Mouse (Mus musculus) forebrain, embryonic 11.5 days (tissue): ENCODE measurements around the gene Hydin. TPM values are rescaled to one million over a fixed set of nuclear protein-coding genes. Genes with fewer than 3 reads are reported as not detected.

ENCODE experiments used
- ATAC-seq: fragments of 200-750 bp; cut with Nextera tagmentation; replicated peaks from 2 replicates; pipeline ENCODE4 v1.8.0; 2017; ENCODE audit warnings: moderate TSS enrichment; ENCODE audit not compliant: low FRiP score
- DNase-seq: peaks from one replicate; pipeline ENCODE4 v3.0.0-alpha.2; 2017; ENCODE audit warnings: low spot score
- H3K27ac ChIP-seq: fragments of 300-500 bp; sonication (generic); 2 replicates; pipeline ENCODE4 v1.5.1; 2014; ENCODE audit warnings: low read depth, low read length
- H3K27me3 ChIP-seq: fragments of 300-500 bp; sonication (generic); 2 replicates; pipeline ENCODE4 v1.6.1; 2014; ENCODE audit warnings: mild to moderate bottlenecking, low read length, mixed read lengths; ENCODE audit not compliant: control insufficient read depth, insufficient read depth
- H3K36me3 ChIP-seq: fragments of 300-500 bp; sonication (generic); 2 replicates; pipeline ENCODE4 v1.6.1; 2014; ENCODE audit warnings: mild to moderate bottlenecking, low read length, moderate library complexity, mixed read lengths; ENCODE audit not compliant: control insufficient read depth, insufficient read depth
- H3K4me1 ChIP-seq: fragments of 300-500 bp; sonication (generic); replicated peaks from 2 replicates; pipeline ENCODE4 v1.6.1; 2014; ENCODE audit warnings: low read length, mixed read lengths; ENCODE audit not compliant: control insufficient read depth, insufficient read depth
- H3K4me2 ChIP-seq: fragments of 300-500 bp; sonication (generic); 2 replicates; pipeline ENCODE4 v1.6.1; 2014; ENCODE audit warnings: low read depth, mild to moderate bottlenecking, low read length, moderate library complexity, mixed read lengths; ENCODE audit not compliant: severe bottlenecking
- H3K4me3 ChIP-seq: fragments of 300-500 bp; sonication (generic); 2 replicates; pipeline ENCODE4 v1.5.1; 2014; ENCODE audit warnings: low read depth, low read length
- H3K9ac ChIP-seq: fragments of 300-500 bp; sonication (generic); 2 replicates; pipeline ENCODE4 v1.6.1; 2014; ENCODE audit warnings: low read length
- H3K9me3 ChIP-seq: fragments of 300-500 bp; sonication (generic); 2 replicates; pipeline ENCODE4 v1.6.1; 2016; ENCODE audit warnings: low read length, mixed read lengths; ENCODE audit not compliant: control insufficient read depth
- WGBS: fragments of 180-500 bp; shearing (Covaris S2); extraction: QIAGEN DNeasy Blood & Tissue Kit; methylation state at CpG from one replicate; pipeline ENCODE4 v1.1.7; 2014; 5-methylcytosine and 5-hydroxymethylcytosine counted together
- microRNA-seq: library from miRNA; unstranded; fragments of <30 nt; microRNA quantifications from one replicate; pipeline ENCODE4, GENCODE M21; 2016; ENCODE audit not compliant: insufficient number of aligned reads
- polyA plus RNA-seq: library from polyadenylated mRNA; unstranded; fragments of >200 nt; fragmentation: Nextera tagmentation; extraction: Ambion mirVana; gene quantifications from 2 replicates; pipeline ENCODE4 v1.2.1, GENCODE M21; 2014

Gene Hydin
- polyA plus RNA-seq, 1 experiment from 2014 or later: 0.15 TPM

GRCm38 (mm10) chr8:110654075-110655060, 387.6 kb downstream of the Hydin start:
- Histone ChIP-seq H3K27ac (no peak overlapping the region), H3K4me1 (no peaks in the 10 kb centered on the region), H3K27me3 (no peaks in the 10 kb centered on the region), H3K9me3 (no peaks in the 10 kb centered on the region), H3K4me2 (no peak overlapping the region), H3K9ac (no peak overlapping the region), H3K4me3 (no peak overlapping the region), H3K36me3 (no peaks in the 10 kb centered on the region; the same call in 1 of the 2 replicates)
- WGBS: 54% methylated on average over 9 of the region's 9 CpGs
- ATAC-seq (no peak), DNase-seq (no peak)

- H3K9ac ChIP-seq: no peak overlapping the region
- no peaks in the 10 kb centered on the region for H3K4me1 ChIP-seq
- DNase-seq: no peak
- H3K9me3 ChIP-seq: no peaks in the 10 kb centered on the region
- no peak overlapping the region for H3K4me2 ChIP-seq
- H3K27ac ChIP-seq: no peak overlapping the region
- H3K36me3 ChIP-seq: no peaks in the 10 kb centered on the region
- no peak for ATAC-seq
- no peak overlapping the region for H3K4me3 ChIP-seq
- no peaks in the 10 kb centered on the region for H3K27me3 ChIP-seq
- WGBS: 98% methylated on average over 1 of the region's 1 CpGs
These were observed 389.1 kb downstream of the Hydin start for GRCm38 (mm10) chr8:110655827-110656226.

GRCm38 (mm10) chr8:110657661-110658060, 390.9 kb downstream of the Hydin start:
- no peak for DNase-seq

More at GRCm38 (mm10) chr8:110657661-110658060, 390.9 kb downstream of the Hydin start:
- WGBS: 100% methylated on average over 2 of the region's 2 CpGs
- H3K27me3 ChIP-seq: no peaks in the 10 kb centered on the region
- H3K9ac ChIP-seq: no peak overlapping the region
- no peak for ATAC-seq
- H3K27ac ChIP-seq: no peak overlapping the region
- no peak overlapping the region for H3K4me3 ChIP-seq
- H3K4me2 ChIP-seq: no peak overlapping the region
- no peaks in the 10 kb centered on the region for H3K36me3 ChIP-seq
- no peaks in the 10 kb centered on the region for H3K9me3 ChIP-seq
- no peaks in the 10 kb centered on the region for H3K4me1 ChIP-seq

Small RNAs within 50 kb of the gene (microRNA-seq; reads per million reads assigned to microRNA genes)
- gene Gm44489 (not detected), gene Gm47306 (not detected)

Other genes with a start within 250 kb of the Hydin start
- gene Chst4, start 227.2 kb upstream of the Hydin start, polyA plus RNA-seq: not detected in 2 replicates
- 11.0 and 11.8 TPM in 2 replicates for gene Zfp612, start 187.2 kb upstream of the Hydin start, polyA plus RNA-seq
- not detected in 2 replicates for gene Gm21964, start 165.8 kb upstream of the Hydin start, polyA plus RNA-seq
- not detected in 2 replicates for gene Gm17720, start 164.2 kb upstream of the Hydin start, polyA plus RNA-seq
- 29.0 and 29.4 TPM in 2 replicates for gene Calb2, start 98.8 kb upstream of the Hydin start, polyA plus RNA-seq
- gene Cmtr2, start 51.3 kb upstream of the Hydin start, polyA plus RNA-seq: 10.4 and 12.1 TPM in 2 replicates